Mouse (Mus musculus): ENCODE measurements around the gene Itpr2.

The Itpr2 gene

GRCm38 (mm10) chr6:146501866-146502804 lies at the start of gene Itpr2:
Itpr2 (minus strand) TSS chr6:146502223.
- DNase-seq (ENCODE audit: low spot score), result peak; percentile 82

GRCm38 (mm10) chr6:146551326-146551725 lies 49.3 kb upstream of the Itpr2 start:
- DNase-seq (ENCODE audit: low spot score), result no peak

- DNase-seq (ENCODE audit: low spot score), result no peak
Observed at GRCm38 (mm10) chr6:146550421-146550820, 48.4 kb upstream of the Itpr2 start.

DNA sequence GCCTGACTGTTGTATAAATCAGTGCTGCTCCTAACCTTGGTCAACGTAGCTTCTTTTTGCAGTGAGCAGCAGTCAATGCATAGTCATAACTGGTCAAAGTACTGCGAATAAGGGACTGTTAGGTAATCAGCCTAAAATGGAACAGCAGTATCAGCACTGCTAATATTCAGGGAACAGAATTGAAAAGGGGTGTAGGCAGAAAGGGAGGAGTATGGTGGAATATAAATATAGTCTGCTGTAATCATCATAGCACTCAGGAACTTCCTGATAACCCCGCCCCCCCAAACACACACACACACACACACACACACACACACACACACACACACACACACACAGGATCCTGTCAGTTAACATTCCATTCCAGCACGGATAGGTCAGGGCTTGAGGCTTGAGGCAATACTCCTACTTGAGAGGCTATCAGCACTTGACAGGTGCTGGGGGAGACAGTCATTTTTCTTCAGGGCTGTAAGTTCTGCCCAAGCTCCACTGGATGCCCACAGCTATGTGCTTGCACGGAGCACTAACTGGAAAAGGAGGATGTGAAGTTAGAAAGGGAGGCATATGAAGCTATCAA lies 43.4 kb upstream of the Itpr2 start:
- DNase-seq (ENCODE audit: low spot score), result no peak

DNA sequence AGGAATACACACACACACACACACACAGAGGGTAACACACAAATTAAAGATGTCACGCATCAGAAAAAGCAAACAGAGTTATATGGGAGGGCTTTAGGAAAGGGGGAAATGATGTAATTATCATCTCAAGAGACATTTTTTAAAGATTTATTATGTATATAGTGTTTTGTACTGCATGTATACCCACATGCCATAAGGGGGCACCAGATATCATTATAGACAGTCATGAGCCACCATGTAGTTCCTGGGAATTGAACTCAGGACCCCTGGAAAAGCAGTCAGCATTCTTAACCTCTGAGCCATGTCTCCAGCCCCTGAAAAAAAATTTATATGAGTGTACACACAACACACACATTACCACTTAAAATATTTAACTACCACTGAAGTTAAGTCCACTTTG lies 42.6 kb upstream of the Itpr2 start:
- peak; percentile 11 for DNase-seq (ENCODE audit: low spot score)

DNA sequence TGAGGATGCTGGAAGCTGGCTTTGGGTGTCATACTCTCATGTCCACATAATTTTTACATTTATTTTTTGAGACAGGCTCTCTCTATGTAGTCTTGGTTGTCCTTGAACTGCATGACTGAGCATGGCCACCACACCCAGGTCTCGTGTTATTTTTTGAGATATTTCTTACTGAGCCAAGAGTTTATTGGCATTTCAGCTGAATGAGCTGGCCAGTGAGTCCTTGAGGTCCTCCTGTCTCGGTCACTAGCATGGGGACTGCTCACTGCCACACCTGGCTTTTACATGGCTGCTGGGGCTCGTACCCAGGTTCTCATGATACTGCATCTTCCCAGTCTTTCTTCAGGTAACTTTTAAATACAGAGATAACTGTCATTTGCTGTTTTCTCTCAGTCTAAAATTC lies 38.4 kb upstream of the Itpr2 start:
- no peak for DNase-seq (ENCODE audit: low spot score)

- no peak for DNase-seq (ENCODE audit: low spot score)
Observed at GRCm38 (mm10) chr6:146538661-146539060, 36.6 kb upstream of the Itpr2 start.

DNA sequence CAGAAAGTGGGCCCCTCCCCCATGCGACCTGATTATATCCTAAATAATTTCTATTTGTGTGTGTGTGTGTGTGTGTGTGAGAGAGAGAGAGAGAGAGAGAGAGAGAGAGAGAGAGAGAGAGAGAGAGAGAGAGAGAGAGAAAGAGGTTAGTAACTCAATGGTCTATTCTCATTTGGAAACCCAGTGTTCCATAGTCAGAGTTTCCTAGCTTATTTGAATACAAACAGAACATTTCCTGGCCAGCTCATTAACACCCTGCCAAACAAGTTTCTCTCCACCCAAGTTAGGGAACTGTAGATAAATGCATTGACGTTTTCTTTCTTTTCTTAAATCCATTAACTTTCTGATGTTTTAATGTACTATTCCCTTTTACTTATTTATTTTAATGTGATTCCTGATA lies 36.0 kb upstream of the Itpr2 start:
- DNase-seq (ENCODE audit: low spot score), result no peak

DNA sequence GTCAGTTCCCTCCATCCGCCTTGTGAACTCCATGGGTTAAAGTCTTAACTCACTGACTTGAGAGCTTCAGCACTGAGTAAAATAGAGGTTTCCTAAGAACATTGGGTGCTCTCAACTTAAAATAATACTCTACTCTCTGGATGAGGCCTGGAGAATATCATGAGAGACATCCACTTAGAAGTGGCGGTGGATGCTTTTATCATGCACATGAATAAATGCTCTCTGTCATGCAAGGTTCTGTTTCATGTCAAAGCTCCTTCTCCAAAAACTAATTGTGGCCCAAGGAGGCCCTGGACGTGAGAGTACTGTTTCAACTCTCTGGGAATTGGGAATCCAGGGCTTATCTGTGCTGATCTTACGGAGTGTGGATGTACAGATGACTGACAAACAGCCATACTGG lies 35.1 kb upstream of the Itpr2 start:
- DNase-seq (ENCODE audit: low spot score), result no peak

- no peak for DNase-seq (ENCODE audit: low spot score)
Observed at GRCm38 (mm10) chr6:146535501-146535900, 33.5 kb upstream of the Itpr2 start.

DNA sequence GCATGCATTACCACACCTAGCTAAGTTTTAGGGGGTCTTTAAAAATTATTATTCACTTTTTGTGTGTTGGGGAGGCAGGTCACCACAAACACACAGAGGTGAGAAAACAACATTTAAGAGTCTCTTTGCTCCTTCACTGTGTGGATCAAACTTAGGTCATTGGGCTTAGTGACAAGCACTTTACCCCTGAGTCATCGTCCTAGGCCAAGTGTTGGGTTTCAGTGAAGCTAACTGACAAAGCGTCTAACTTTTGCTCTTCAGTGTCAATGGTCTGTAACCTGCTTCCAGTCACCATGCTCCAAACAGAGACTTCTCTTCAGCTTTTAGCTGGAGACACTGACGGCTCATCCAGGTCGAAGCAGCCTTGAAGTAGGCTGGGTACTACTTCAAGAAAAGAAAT lies 31.1 kb upstream of the Itpr2 start:
- DNase-seq (ENCODE audit: low spot score), result no peak

GRCm38 (mm10) chr6:146530769-146531168 lies 28.7 kb upstream of the Itpr2 start:
- no peak for DNase-seq (ENCODE audit: low spot score)

DNA sequence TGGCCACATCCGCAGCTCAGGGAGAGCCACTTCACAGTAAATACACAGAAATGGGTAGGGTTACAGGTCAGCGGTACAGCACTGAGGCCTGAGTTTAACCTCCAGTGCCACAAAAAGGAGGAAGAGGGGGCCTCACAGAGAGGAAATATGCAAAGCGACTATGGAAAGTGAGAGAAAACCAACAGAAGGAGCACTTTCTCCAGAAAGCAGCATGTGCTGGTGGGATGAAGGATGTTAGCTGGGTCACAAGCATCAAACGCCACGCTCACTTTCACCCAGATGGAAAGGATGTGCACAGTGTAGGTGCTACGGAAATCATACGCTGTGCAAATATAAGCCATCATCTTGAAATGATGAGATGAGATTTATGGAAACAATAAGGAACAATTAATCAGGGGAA lies 28.3 kb upstream of the Itpr2 start:
- DNase-seq (ENCODE audit: low spot score), result no peak

- DNase-seq (ENCODE audit: low spot score), result no peak
Observed at GRCm38 (mm10) chr6:146527537-146527936, 25.5 kb upstream of the Itpr2 start.

GRCm38 (mm10) chr6:146525500-146525899 lies 23.5 kb upstream of the Itpr2 start:
- no peak for DNase-seq (ENCODE audit: low spot score)

- DNase-seq (ENCODE audit: low spot score), result no peak
Observed at GRCm38 (mm10) chr6:146521456-146522245, 19.6 kb upstream of the Itpr2 start.

DNA sequence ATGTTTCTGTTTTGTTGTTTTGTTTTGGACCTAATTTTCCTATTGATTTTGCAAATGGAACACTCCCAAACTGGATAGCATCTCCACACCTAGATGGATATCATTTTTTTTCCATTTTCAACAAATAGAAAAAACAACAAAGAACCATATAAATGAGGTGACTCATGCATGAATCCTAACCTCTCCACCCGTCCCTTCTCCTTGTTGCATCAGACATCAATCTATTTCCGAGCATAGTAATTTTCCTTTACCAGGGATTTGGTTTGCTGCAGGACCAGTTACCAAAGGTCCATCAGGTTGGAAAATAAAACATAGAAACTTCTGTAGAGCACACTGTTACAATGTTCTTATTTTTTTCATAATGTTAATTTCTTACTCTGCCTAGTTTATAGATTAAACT lies 17.0 kb upstream of the Itpr2 start:
- DNase-seq (ENCODE audit: low spot score), result no peak

GRCm38 (mm10) chr6:146515936-146516335 lies 13.9 kb upstream of the Itpr2 start:
- DNase-seq (ENCODE audit: low spot score), result no peak

DNA sequence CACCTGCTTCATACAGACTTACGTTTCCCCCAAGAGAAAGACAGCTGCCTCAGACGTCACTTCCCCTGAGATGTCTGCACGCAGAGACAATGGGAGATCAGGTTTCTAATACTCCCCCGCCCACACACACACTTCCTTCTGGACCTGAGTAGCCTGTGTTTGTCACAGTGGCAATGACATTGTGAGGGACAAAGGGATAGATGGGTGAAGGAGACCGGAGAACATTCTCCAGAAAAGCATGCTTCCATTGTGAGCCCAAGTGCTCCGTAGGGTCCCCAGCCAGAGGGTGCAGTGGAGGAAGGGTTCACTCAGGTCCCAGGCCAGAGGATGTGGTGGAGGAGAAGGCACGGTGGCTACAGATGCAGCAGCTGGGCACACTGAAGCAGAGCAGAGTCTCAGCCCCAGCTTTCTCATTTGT lies 12.5 kb upstream of the Itpr2 start:
- DNase-seq (ENCODE audit: low spot score), result no peak

DNA sequence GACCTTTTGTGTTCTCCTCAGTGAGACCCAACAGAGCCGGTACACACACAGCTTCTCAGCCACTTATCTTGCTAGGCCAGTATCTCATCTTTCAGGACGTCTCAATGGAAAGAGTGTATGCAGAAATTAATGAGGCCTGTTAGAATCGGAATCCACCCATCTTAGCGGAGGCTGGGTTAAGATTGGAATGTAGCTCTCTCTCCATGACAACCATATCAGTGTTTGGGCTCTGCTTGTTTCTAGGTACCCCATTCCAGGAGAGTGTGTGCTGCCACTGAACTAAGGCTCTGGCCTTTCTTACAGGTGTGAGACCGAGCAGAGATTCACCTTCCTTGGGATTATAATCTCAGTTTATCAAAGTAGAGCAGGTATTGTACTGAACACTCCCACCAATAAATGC lies 11.9 kb upstream of the Itpr2 start:
- no peak for DNase-seq (ENCODE audit: low spot score)

DNA sequence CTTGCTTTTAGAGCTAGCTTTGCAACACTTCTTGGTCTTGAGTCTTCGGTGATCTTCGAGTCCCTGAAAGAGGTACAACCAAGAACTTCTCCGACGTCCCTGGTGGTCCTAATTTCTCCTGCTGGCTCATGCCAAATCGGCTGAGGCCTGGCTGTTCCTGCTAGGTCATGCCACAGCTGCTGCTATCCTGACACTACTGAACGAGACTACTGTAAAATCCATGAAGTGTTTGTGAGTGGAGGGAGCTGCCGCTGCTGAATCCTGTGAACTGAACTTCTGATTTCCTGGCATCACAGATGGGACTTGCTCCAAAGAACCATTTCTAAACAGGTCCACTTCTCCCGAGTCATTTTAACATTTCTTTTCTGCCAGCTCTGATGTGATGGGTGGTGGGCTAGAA lies 11.4 kb upstream of the Itpr2 start:
- DNase-seq (ENCODE audit: low spot score), result no peak

DNA sequence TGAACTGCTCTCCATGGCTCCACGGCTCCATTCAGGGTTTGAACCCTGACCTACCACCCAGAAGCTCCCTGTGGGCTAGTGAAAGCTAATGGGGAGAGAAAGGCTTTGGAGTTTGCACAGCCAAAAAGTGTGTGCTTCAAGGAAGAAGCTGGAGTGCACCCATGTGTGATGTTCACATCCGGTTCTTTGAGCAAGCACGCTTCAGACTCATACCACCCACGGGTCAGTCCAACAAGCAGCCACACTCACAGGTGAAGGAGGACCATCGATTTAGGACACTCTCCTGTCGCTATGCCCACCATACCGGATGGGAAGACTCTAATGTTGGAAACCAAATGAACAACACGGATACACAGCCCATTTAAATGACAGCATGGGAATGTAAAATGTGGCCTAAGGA lies 9.5 kb upstream of the Itpr2 start:
- no peak for DNase-seq (ENCODE audit: low spot score)

GRCm38 (mm10) chr6:146509891-146510290 lies 7.9 kb upstream of the Itpr2 start:
- no peak for DNase-seq (ENCODE audit: low spot score)
